Mouse (Mus musculus): Measurements from ENCODE around the gene Hemk1. TPM values are rescaled to one million over a fixed set of nuclear protein-coding genes. Genes with fewer than 3 reads are reported as not detected.

The Hemk1 gene
- polyA plus RNA-seq, 1 experiment from 2014 or later: 9.9 TPM

Other genes starting within 250 kb of the Hemk1 start
- gene Dock3, start 106.4 kb downstream of the Hemk1 start, polyA plus RNA-seq (2014; fragmentation: Nextera tagmentation; extraction: Ambion mirVana): 7.0 and 9.3 TPM in 2 replicates
- 2.5 and 2.7 TPM in 2 replicates for gene Mapkapk3, start 48.5 kb downstream of the Hemk1 start, polyA plus RNA-seq (2014; fragmentation: Nextera tagmentation; extraction: Ambion mirVana)
- gene Cish, start 42.3 kb downstream of the Hemk1 start, polyA plus RNA-seq (2014; fragmentation: Nextera tagmentation; extraction: Ambion mirVana): 4.0 and 4.2 TPM in 2 replicates
- gene 6430571L13Rik, start 2.3 kb upstream of the Hemk1 start, polyA plus RNA-seq (2014; fragmentation: Nextera tagmentation; extraction: Ambion mirVana): 2.0 and 2.3 TPM in 2 replicates
- 1.3 and 1.7 TPM in 2 replicates for gene Cacna2d2, start 61.3 kb upstream of the Hemk1 start, polyA plus RNA-seq (2014; fragmentation: Nextera tagmentation; extraction: Ambion mirVana)
- 40.9 and 44.6 TPM in 2 replicates for gene Tmem115, start 195.6 kb upstream of the Hemk1 start, polyA plus RNA-seq (2014; fragmentation: Nextera tagmentation; extraction: Ambion mirVana)
- gene Cyb561d2, start 203.8 kb upstream of the Hemk1 start, polyA plus RNA-seq (2014; fragmentation: Nextera tagmentation; extraction: Ambion mirVana): 18.3 and 18.9 TPM in 2 replicates
- 39.1 and 43.3 TPM in 2 replicates for gene Nprl2, start 203.9 kb upstream of the Hemk1 start, polyA plus RNA-seq (2014; fragmentation: Nextera tagmentation; extraction: Ambion mirVana)
- 0.33 and 0.49 TPM in 2 replicates for gene Zmynd10, start 208.9 kb upstream of the Hemk1 start, polyA plus RNA-seq (2014; fragmentation: Nextera tagmentation; extraction: Ambion mirVana)
- gene Rassf1, start 213.2 kb upstream of the Hemk1 start, polyA plus RNA-seq (2014; fragmentation: Nextera tagmentation; extraction: Ambion mirVana): 40.5 and 44.0 TPM in 2 replicates
- gene Tusc2, start 224.9 kb upstream of the Hemk1 start, polyA plus RNA-seq (2014; fragmentation: Nextera tagmentation; extraction: Ambion mirVana): 94.5 and 94.6 TPM in 2 replicates
- 129 and 132 TPM in 2 replicates for gene Hyal2, start 229.6 kb upstream of the Hemk1 start, polyA plus RNA-seq (2014; fragmentation: Nextera tagmentation; extraction: Ambion mirVana)
- 3.9 and 4.8 TPM in 2 replicates for gene Hyal1, start 238.6 kb upstream of the Hemk1 start, polyA plus RNA-seq (2014; fragmentation: Nextera tagmentation; extraction: Ambion mirVana)
- 8.4 and 11.1 TPM in 2 replicates for gene Naa80, start 240.5 kb upstream of the Hemk1 start, polyA plus RNA-seq (2014; fragmentation: Nextera tagmentation; extraction: Ambion mirVana)
- 0.33 and 0.47 TPM in 2 replicates for gene Hyal3, start 242.5 kb upstream of the Hemk1 start, polyA plus RNA-seq (2014; fragmentation: Nextera tagmentation; extraction: Ambion mirVana)
- 24.2 and 28.2 TPM in 2 replicates for gene Ifrd2, start 249.3 kb upstream of the Hemk1 start, polyA plus RNA-seq (2014; fragmentation: Nextera tagmentation; extraction: Ambion mirVana)

Measured in midbrain, embryonic 11.5 days (tissue).